Mouse (Mus musculus) lung, postnatal 0 days (tissue): ENCODE data around the gene Ifngr2. TPM values are rescaled to one million over a fixed set of nuclear protein-coding genes. Genes with fewer than 3 reads are reported as not detected.

Experiments used
- ATAC-seq: fragments of 200-750 bp; cut with Nextera tagmentation; 2 replicates; pipeline ENCODE4 v1.8.0; 2017; ENCODE audit warnings: moderate library complexity
- DNase-seq: peaks from one replicate; pipeline ENCODE4 v3.0.0-alpha.2; 2016; ENCODE audit warnings: low spot score
- H3K27ac ChIP-seq: fragments of 300-500 bp; sonication (generic); 2 replicates; pipeline ENCODE4 v1.5.1; 2014; ENCODE audit warnings: antibody characterized with exemption, mild to moderate bottlenecking, low read length, mixed read lengths
- H3K27me3 ChIP-seq: fragments of 300-500 bp; sonication (generic); replicated peaks from 2 replicates; pipeline ENCODE4 v1.6.1; 2014; ENCODE audit warnings: low read length, mixed read lengths; ENCODE audit not compliant: insufficient read depth
- H3K36me3 ChIP-seq: fragments of 300-500 bp; sonication (generic); 2 replicates; pipeline ENCODE4 v1.6.1; 2014; ENCODE audit warnings: low read length, mixed read lengths; ENCODE audit not compliant: insufficient read depth
- H3K4me1 ChIP-seq: fragments of 300-500 bp; sonication (generic); 2 replicates; pipeline ENCODE4 v1.6.1; 2014; ENCODE audit warnings: antibody characterized with exemption, low read depth, low read length, mixed read lengths; ENCODE audit not compliant: insufficient read depth
- H3K4me2 ChIP-seq: fragments of 300-500 bp; sonication (generic); replicated peaks from 2 replicates; pipeline ENCODE4 v1.6.1; 2014; ENCODE audit warnings: low read depth, mild to moderate bottlenecking, low read length, moderate library complexity, mixed read lengths
- H3K4me3 ChIP-seq: fragments of 300-500 bp; sonication (generic); 2 replicates; pipeline ENCODE4 v1.5.1; 2014; ENCODE audit warnings: low read depth, low read length
- H3K9ac ChIP-seq: fragments of 300-500 bp; sonication (generic); replicated peaks from 2 replicates; pipeline ENCODE4 v1.6.1; 2014; ENCODE audit warnings: low read depth, mild to moderate bottlenecking
- H3K9me3 ChIP-seq: fragments of 300-500 bp; sonication (generic); 2 replicates; pipeline ENCODE4 v1.6.1; 2016; ENCODE audit warnings: low read length, mixed read lengths
- CTCF ChIP-seq: IDR thresholded peaks from 2 replicates; pipeline ENCODE4 v1.5.1; 2016; ENCODE audit warnings: antibody characterized with exemption, mild to moderate bottlenecking
- EP300 ChIP-seq: IDR thresholded peaks from 2 replicates; pipeline ENCODE4 v1.6.1; 2016; ENCODE audit warnings: antibody characterized with exemption, mild to moderate bottlenecking, control low read depth
- WGBS: fragments of 180-500 bp; shearing (Covaris S2); extraction: QIAGEN DNeasy Blood & Tissue Kit; methylation state at CpG from one replicate; pipeline ENCODE4 v1.1.7; 2014; 5-methylcytosine and 5-hydroxymethylcytosine counted together
- polyA plus RNA-seq: library from polyadenylated mRNA; unstranded; fragments of >200 nt; fragmentation: Nextera tagmentation; extraction: Ambion mirVana; gene quantifications from 2 replicates; pipeline ENCODE4 v1.2.1, GENCODE M21; 2015

The Ifngr2 gene
- polyA plus RNA-seq, 1 experiment from 2014 or later = 64.4 TPM

DNA sequence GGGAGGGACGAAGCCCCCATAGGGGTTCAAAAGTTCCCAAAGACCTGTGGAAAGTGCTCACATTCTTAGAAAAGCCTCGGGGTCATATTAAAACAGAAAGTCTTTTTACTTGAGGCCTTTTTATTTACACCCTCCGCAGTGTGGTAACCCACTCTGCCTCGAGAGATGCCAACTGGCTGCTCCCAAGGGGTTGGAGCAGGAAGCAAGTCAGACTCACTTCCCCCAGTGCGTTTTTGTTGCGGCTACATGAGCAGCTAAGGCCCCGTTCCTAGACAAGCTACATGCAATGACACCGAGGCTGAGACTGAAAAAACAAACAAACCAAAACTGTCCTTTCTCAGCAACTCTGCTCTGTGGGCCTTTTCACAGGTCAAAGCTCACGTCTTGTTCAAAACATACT lies 8.4 kb upstream of the Ifngr2 start:
- H3K4me3 ChIP-seq = no peak overlapping the region
- no peaks in the 10 kb centered on the region for H3K9me3 ChIP-seq
- no peak overlapping the region for H3K9ac ChIP-seq
- no peak overlapping the region for H3K4me2 ChIP-seq
- no peak overlapping the region for H3K27ac ChIP-seq
- no peak for DNase-seq
- WGBS = 41% methylated on average over 9 of the region's 9 CpGs
- no peak for TF ChIP-seq CTCF
- TF ChIP-seq EP300 = no peak
- 0 out of 2 replicates have a peak, but pooled peaks have one; percentile 34 for ATAC-seq
- peaks cover 3% of the 10 kb centered on the region; the same call in 1 of the 2 replicates for H3K4me1 ChIP-seq
- H3K27me3 ChIP-seq = peaks cover 5% of the 10 kb centered on the region; the same call in 1 of the 2 replicates
- no peaks in the 10 kb centered on the region for H3K36me3 ChIP-seq

DNA sequence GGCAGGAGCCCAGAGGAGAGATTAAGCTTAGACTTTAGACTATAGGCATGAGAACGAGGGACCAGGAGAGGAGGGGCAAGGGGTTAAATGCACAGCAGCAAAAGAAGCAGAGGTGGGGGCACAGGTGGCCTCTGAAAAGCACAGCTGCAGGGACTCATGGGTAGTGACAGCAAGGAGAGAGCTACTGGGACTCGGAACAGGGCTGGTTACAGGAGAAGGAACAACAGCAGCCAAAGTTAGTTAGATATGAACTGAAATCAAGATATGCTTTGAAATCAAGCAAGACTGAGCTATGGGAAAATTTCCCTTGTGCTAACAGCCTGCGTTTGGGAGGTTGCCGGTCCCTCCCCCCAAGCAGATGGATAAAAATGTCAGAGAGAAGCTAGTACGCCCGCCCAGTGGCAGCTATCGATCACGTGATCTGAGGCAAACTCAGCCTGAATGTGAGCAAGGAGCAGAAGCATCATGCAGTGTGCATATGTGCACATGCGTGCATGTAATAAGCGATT lies 5.2 kb upstream of the Ifngr2 start:
- WGBS = 31% methylated on average over 10 of the region's 10 CpGs
- Histone ChIP-seq H3K27me3 (no peaks in the 10 kb centered on the region), H3K36me3 (no peaks in the 10 kb centered on the region), H3K9me3 (no peaks in the 10 kb centered on the region), H3K4me1 (peaks cover 18% of the 10 kb centered on the region), H3K4me3 (no peak overlapping the region), H3K4me2 (no peak overlapping the region), H3K9ac (no peak overlapping the region), H3K27ac (no peak overlapping the region)
- ATAC-seq (no peak), DNase-seq (peak; percentile 40)
- TF ChIP-seq EP300 (no peak), CTCF (no peak)

DNA sequence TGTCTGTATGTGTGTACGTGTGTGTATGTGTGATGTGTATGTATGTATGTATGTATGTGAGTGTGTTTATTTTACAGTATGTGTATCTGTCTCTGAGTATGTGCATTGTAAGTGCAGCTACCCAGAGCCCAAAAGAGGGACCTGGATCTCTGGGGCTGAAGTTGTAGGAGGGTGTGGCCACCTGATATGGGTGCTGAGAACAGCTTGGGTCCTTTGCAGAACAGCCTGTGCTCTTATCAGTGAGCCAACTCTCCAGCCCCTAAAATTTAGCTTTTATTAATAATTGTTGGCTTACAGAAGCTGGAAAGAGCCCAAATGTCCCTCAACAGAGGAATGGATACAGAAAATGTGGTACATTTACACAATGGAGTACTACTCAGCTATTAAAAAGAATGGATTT lies 3.3 kb upstream of the Ifngr2 start:
- no peak for ATAC-seq
- H3K27me3 ChIP-seq = no peaks in the 10 kb centered on the region
- no peak overlapping the region for H3K9ac ChIP-seq

DNA sequence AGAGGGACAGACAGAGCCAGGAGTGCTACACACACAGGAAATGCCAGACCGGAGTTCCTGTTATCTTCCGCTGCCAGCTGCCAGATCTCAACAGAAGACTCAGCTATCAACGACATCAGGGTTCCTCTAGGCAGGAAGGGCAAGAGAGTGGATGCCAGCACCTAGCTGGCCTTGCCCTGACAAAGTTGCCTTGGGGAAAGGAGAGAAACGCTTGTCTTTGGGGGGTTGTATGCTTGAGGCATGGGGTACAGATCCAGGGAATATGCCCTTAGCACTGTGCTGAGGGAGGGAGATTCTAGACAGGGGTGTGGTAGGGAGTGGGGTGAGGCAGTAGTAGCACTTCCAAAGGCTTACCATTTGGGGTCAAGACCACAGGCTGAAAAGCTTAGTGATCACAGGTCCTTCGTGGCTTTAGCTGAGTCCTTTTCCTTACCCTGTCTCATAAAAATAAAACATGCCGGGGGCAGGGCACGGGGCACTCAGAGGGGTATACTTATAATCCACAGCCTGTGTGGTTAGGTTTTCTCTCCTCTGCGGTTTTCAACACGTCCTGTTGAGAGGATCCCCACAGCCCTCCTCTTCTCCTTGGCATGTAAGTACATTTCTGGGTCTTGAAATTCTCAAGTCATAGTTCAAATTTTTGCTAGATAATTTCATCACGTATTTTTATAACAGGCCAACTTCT lies 1.1 kb upstream of the Ifngr2 start:
- no peak overlapping the region for H3K9ac ChIP-seq
- no peak for TF ChIP-seq CTCF
- TF ChIP-seq EP300 = peak; percentile 75
- H3K27ac ChIP-seq = peak overlapping the region; percentile 95
- DNase-seq (peak; percentile 76), ATAC-seq (peak; percentile 40)
- no peaks in the 10 kb centered on the region for H3K9me3 ChIP-seq
- H3K4me2 ChIP-seq = peak overlapping the region; percentile 85; the same call in 1 of the 2 replicates
- H3K36me3 ChIP-seq = no peaks in the 10 kb centered on the region
- no peaks in the 10 kb centered on the region for H3K27me3 ChIP-seq
- peak overlapping the region; percentile 93; the same call in 1 of the 2 replicates for H3K4me3 ChIP-seq
- H3K4me1 ChIP-seq = peaks cover 28% of the 10 kb centered on the region
- WGBS = 34% methylated on average over 10 of the region's 10 CpGs

More for the DNA sequence above, 3.3 kb upstream of the Ifngr2 start:
- WGBS = 93% methylated on average over 1 of the region's 1 CpGs
- Histone ChIP-seq H3K4me2 (no peak overlapping the region), H3K36me3 (no peaks in the 10 kb centered on the region), H3K9me3 (no peaks in the 10 kb centered on the region), H3K4me3 (no peak overlapping the region), H3K4me1 (peaks cover 20% of the 10 kb centered on the region), H3K27ac (no peak overlapping the region)
- TF ChIP-seq EP300 (no peak), CTCF (no peak)
- DNase-seq = no peak

DNA sequence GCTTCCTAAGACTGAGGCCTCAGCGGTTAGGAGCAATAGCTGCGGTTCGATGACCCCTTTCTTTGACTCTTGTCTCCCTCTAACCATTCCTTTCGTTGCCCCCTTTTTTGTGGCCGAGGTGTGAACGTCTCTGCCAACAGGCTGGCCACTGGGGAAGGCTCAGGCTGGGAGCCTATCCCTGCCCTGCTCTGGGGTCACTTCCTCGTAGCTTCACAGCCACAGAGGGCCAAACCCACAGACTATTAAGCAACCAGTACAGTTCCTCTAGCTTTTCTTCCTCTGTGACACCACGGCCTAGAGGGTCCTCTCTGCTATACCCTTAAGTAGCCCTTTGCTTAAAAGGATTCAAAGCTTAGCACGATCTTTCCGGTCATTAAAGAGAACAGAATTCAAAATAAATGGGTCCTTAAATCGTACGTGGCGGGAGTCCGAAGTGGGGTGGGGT lies 459 bp upstream of the Ifngr2 start:
- Histone ChIP-seq H3K36me3 (no peaks in the 10 kb centered on the region), H3K27me3 (no peaks in the 10 kb centered on the region), H3K9ac (peak overlapping the region; percentile 92), H3K9me3 (no peaks in the 10 kb centered on the region), H3K27ac (peak overlapping the region; percentile 95), H3K4me1 (peaks cover 28% of the 10 kb centered on the region), H3K4me2 (peak overlapping the region; percentile 85), H3K4me3 (peak overlapping the region; percentile 93)
- ATAC-seq (peak; percentile 70), DNase-seq (peak; percentile 81)
- 11% methylated on average over 14 of the region's 14 CpGs for WGBS
- TF ChIP-seq CTCF = no peak
- TF ChIP-seq EP300 = no peak

DNA sequence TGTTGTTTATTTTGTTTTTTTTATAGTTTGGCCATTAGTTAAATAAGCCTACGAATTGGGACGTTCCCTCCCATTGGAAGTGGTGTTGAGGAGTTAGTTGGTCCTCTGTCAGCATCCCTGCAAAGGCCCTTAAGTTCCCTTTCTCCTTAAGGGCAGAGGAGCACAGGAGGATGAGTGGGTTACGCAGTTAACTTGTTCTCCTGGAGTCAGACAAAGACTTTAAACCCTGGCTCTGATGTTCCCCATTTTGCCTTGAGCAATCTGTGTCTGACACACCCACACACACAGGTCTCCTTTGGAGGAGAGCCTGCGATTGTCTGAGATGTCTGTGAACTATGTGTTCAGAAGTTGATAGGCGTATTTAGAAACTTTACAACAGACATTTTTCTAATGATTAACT lies 1.1 kb downstream of the Ifngr2 start:
- H3K36me3 ChIP-seq = no peaks in the 10 kb centered on the region
- 37% methylated on average over 5 of the region's 5 CpGs for WGBS
- peak overlapping the region; percentile 92 for H3K9ac ChIP-seq
- H3K4me2 ChIP-seq = peak overlapping the region; percentile 85
- TF ChIP-seq EP300 (no peak), CTCF (no peak)
- H3K27ac ChIP-seq = peak overlapping the region; percentile 95; the same call in 1 of the 2 replicates
- no peaks in the 10 kb centered on the region for H3K9me3 ChIP-seq
- peak overlapping the region; percentile 93 for H3K4me3 ChIP-seq
- DNase-seq = peak; percentile 34
- no peaks in the 10 kb centered on the region for H3K27me3 ChIP-seq
- H3K4me1 ChIP-seq = peaks cover 29% of the 10 kb centered on the region
- ATAC-seq = no peak
